8 mouse cellular contexts compared by ENCODE assay signal in genomic region chr19:25407185-25407886, GRCm38 (mm10).
DNase-seq lines count a peak whose midpoint lies in the region; ATAC-seq and TF ChIP-seq lines count a peak whose summit lies in the region.

No protein-coding gene starts in this region.

- WGBS in heart, embryonic 10.5 days = 4% methylated on average over 10 of the region's 10 CpGs
- 34% methylated on average over 10 of the region's 10 CpGs for WGBS in hindbrain, postnatal 0 days
- 18% methylated on average over 10 of the region's 10 CpGs for WGBS in midbrain, embryonic 11.5 days

- TF ChIP-seq CTCF in hindbrain, postnatal 0 days (IDR thresholded peaks at IDR 0.05; ENCODE audit: low read depth) = no peak

- intact Hi-C loops in heart, postnatal 36 days (cut with DNase I) = loop anchor here (5.0 kb wide), 1 partner anchor 35 kb away; no protein-coding TSS in a partner anchor

- H3K27me3 ChIP-seq in heart, embryonic 10.5 days (ENCODE audit: insufficient read depth, poor library complexity, severe bottlenecking) = no peaks in the 10 kb centered on the region
- no peaks in the 10 kb centered on the region for H3K27me3 ChIP-seq in hindbrain, postnatal 0 days (ENCODE audit: insufficient read depth, low read length)
- H3K27me3 ChIP-seq in midbrain, embryonic 11.5 days (ENCODE audit: control insufficient read depth, insufficient read depth, low read length) = no peaks in the 10 kb centered on the region

- no peak for DNase-seq in heart, embryonic 10.5 days (ENCODE audit: low spot score)
- no peak for DNase-seq in heart, postnatal 36 days
- DNase-seq in embryo, embryonic 9.5 days (ENCODE audit: extremely low spot score) = peak; percentile 17
- no peak for DNase-seq in hindbrain, postnatal 0 days (ENCODE audit: low spot score)
- peak; percentile 89 for DNase-seq in midbrain, embryonic 11.5 days (ENCODE audit: low spot score, missing footprints)
- DNase-seq in cerebellum, adult 9-11 months = no peak
- no peak for DNase-seq in ovary, adult 18-20 months (ENCODE audit: low spot score)
- DNase-seq in ovary, postnatal 14 days (ENCODE audit: low spot score) = no peak

- peak overlapping the region; percentile 67 for H3K4me3 ChIP-seq in heart, embryonic 10.5 days
- peak overlapping the region; percentile 28 for H3K4me3 ChIP-seq in hindbrain, postnatal 0 days (ENCODE audit: low read length)
- peak overlapping the region; percentile 29 for H3K4me3 ChIP-seq in midbrain, embryonic 11.5 days (ENCODE audit: low read depth, low read length)

- H3K4me1 ChIP-seq in heart, embryonic 10.5 days = peaks cover 61% of the 10 kb centered on the region
- peaks cover 6% of the 10 kb centered on the region; the same call in 1 of the 2 replicates for H3K4me1 ChIP-seq in hindbrain, postnatal 0 days (ENCODE audit: insufficient read depth, low read length)
- H3K4me1 ChIP-seq in midbrain, embryonic 11.5 days (ENCODE audit: control insufficient read depth, insufficient read depth, low read length) = peaks cover 14% of the 10 kb centered on the region

- peak overlapping the region; percentile 31; the same call in 1 of the 2 replicates for H3K9ac ChIP-seq in hindbrain, postnatal 0 days (replicated peaks; ENCODE audit: low read length)
- peak overlapping the region; percentile 46 for H3K9ac ChIP-seq in midbrain, embryonic 11.5 days (ENCODE audit: low read length)

- peak overlapping the region; percentile 93 for H3K27ac ChIP-seq in heart, embryonic 10.5 days
- peak overlapping the region; percentile 67; the same call in 1 of the 2 replicates for H3K27ac ChIP-seq in hindbrain, postnatal 0 days
- no peak overlapping the region for H3K27ac ChIP-seq in midbrain, embryonic 11.5 days (ENCODE audit: low read depth, low read length)

- peak overlapping the region; percentile 65 for H3K4me2 ChIP-seq in hindbrain, postnatal 0 days (ENCODE audit: low read depth, low read length)
- peak overlapping the region; percentile 58 for H3K4me2 ChIP-seq in midbrain, embryonic 11.5 days

- ATAC-seq in hindbrain, postnatal 0 days = no peak
- no peak for ATAC-seq in midbrain, embryonic 11.5 days (ENCODE audit: low FRiP score)

- peaks cover 36% of the 10 kb centered on the region for H3K36me3 ChIP-seq in heart, embryonic 10.5 days
- no peaks in the 10 kb centered on the region; the same call in 1 of the 2 replicates for H3K36me3 ChIP-seq in hindbrain, postnatal 0 days (ENCODE audit: insufficient read depth, low read length)
- peaks cover 2% of the 10 kb centered on the region; the same call in 1 of the 2 replicates for H3K36me3 ChIP-seq in midbrain, embryonic 11.5 days (ENCODE audit: control insufficient read depth, insufficient read depth, low read length)

- no peaks in the 10 kb centered on the region for H3K9me3 ChIP-seq in heart, embryonic 10.5 days
- H3K9me3 ChIP-seq in hindbrain, postnatal 0 days (ENCODE audit: low read length) = no peaks in the 10 kb centered on the region
- no peaks in the 10 kb centered on the region for H3K9me3 ChIP-seq in midbrain, embryonic 11.5 days (ENCODE audit: control insufficient read depth, low read length)

Comparison
In these comparisons a context has a peak if more than half of its experiments do, and no peak if none do; other contexts are left out.
1. DNase-seq: peak in embryo, embryonic 9.5 days (single experiment) and midbrain, embryonic 11.5 days (single experiment); none in heart, embryonic 10.5 days (single experiment), heart, postnatal 36 days (0 of 2), hindbrain, postnatal 0 days (single experiment), cerebellum, adult 9-11 months (single experiment), ovary, adult 18-20 months (single experiment) and ovary, postnatal 14 days (single experiment).
2. Peak in every context shown above with its lines, with median percentiles within 50 percentile points of each other: H3K4me3 ChIP-seq.